Mouse (Mus musculus) heart, adult 11 months (tissue): ENCODE measurements around the gene Thrsp.
A peak's percentile ranks its signal among the peaks of the same experiment; 100 is the strongest.

Source experiments
- DNase-seq: peaks from one replicate; pipeline ENCODE4 v3.0.0; 2022

Gene Thrsp

GRCm38 (mm10) chr7:97416473-97416872, 1.1 kb downstream of the Thrsp start:
- DNase-seq = peak; percentile 85

GRCm38 (mm10) chr7:97414915-97415687, 2.4 kb downstream of the Thrsp start:
- DNase-seq = peak; percentile 91

- DNase-seq = peak; percentile 97
Observed at GRCm38 (mm10) chr7:97414426-97414825, 3.1 kb downstream of the Thrsp start.

GRCm38 (mm10) chr7:97413981-97414380, 3.5 kb downstream of the Thrsp start:
- peak; percentile 64 for DNase-seq

GRCm38 (mm10) chr7:97411575-97411974, 6.0 kb downstream of the Thrsp start:
- no peak for DNase-seq

- DNase-seq = peak; percentile 55
Observed at GRCm38 (mm10) chr7:97411106-97411505, 6.4 kb downstream of the Thrsp start.

- no peak for DNase-seq
Observed at GRCm38 (mm10) chr7:97407145-97407544, 10.4 kb downstream of the Thrsp start.

GRCm38 (mm10) chr7:97399960-97400715, 17.4 kb downstream of the Thrsp start, which contains the start of gene Ndufc2:
Gene Ndufc2, plus strand, starts transcription at chr7:97400003.
- peak; percentile 96 for DNase-seq

- DNase-seq = no peak
Observed at GRCm38 (mm10) chr7:97398943-97399342, 18.6 kb downstream of the Thrsp start.

- peak; percentile 87 for DNase-seq
Observed at GRCm38 (mm10) chr7:97394375-97394774, 23.2 kb downstream of the Thrsp start.

GRCm38 (mm10) chr7:97392079-97392445, 25.5 kb downstream of the Thrsp start:
- peak; percentile 94 for DNase-seq

GRCm38 (mm10) chr7:97391293-97392078, 26.0 kb downstream of the Thrsp start:
- peak; percentile 95 for DNase-seq

GRCm38 (mm10) chr7:97388541-97388940, 29.0 kb downstream of the Thrsp start:
- peak; percentile 69 for DNase-seq

- DNase-seq = peak; percentile 91
Observed at GRCm38 (mm10) chr7:97387561-97388147, 29.9 kb downstream of the Thrsp start.

- DNase-seq = peak; percentile 98
Observed at GRCm38 (mm10) chr7:97386806-97387370, 30.6 kb downstream of the Thrsp start.

GRCm38 (mm10) chr7:97386106-97386805, 31.3 kb downstream of the Thrsp start:
- peak; percentile 96 for DNase-seq

- peak; percentile 86 for DNase-seq
Observed at GRCm38 (mm10) chr7:97383496-97384132, 33.9 kb downstream of the Thrsp start.

- peak; percentile 54 for DNase-seq
Observed at GRCm38 (mm10) chr7:97382661-97383060, 34.9 kb downstream of the Thrsp start.

- peak; percentile 68 for DNase-seq
Observed at GRCm38 (mm10) chr7:97380500-97381123, 36.9 kb downstream of the Thrsp start.

GRCm38 (mm10) chr7:97379304-97379703, 38.2 kb downstream of the Thrsp start:
- peak; percentile 70 for DNase-seq

GRCm38 (mm10) chr7:97375906-97376305, 41.6 kb downstream of the Thrsp start:
- DNase-seq = peak; percentile 92
